ENCODE assay signal across 9 mouse cellular contexts in the genomic region with DNA sequence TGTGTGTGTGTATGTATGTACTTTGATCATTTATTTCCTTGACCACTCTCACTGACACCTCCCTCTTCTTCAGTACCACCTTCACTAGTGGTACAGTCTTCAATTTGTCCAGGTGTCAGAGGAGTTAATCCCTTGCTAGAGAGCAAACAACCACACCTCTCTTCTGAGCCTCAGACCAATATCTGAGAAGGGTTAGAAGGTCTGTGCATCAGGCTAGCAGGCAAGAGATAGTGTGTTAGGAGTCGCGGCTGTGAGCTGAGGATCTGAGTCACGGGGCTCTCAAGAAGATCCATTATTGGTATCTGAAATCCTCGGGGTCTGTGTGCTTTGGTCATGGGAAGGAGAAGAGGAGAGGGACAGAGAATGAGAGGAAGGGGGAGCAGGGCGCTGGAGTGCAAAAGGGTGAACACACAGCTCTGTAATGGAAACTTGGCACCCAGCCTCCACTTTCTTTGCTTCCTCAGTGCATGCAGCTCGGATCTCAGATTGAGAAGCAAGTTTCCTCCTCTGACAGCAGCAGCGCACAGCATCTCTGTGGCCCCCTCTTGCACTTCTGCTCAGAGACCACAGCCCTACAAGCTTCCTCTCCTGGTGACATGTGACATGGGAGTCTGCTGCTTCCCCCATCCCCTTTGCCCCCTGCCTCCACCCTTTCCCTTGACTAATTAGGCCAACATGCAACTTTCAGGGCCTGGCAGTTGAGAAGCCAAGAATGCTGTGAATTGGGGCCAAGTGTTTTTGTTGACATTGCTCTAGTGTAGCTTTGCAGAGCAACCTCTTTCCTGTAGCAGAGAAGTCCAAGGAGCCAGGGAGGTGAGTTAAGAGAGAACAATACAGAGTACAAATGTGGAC.
DNase-seq lines count a peak whose midpoint lies in the region; ATAC-seq lines count a peak whose summit lies in the region.
"Had no signal": no experiment of that assay in that cellular context is flagged by ENCODE, and none has a peak within 500 bp of the region (broad histone marks: within the 10 kb centered on the region; RNA-seq: fewer than 3 reads in every experiment).

No protein-coding gene starts in this region.

- no peak overlapping the region for H3K4me2 ChIP-seq in embryonic facial prominence, embryonic 14.5 days (ENCODE audit: low read depth, low read length)
- peak overlapping the region; percentile 47 for H3K4me2 ChIP-seq in heart, embryonic 14.5 days (ENCODE audit: low read length)
- H3K4me2 ChIP-seq in liver, embryonic 15.5 days, result peak overlapping the region; percentile 27
- H3K4me2 ChIP-seq: embryonic facial prominence, embryonic 12.5 days had no signal

- no peak overlapping the region for H3K9ac ChIP-seq in embryonic facial prominence, embryonic 14.5 days (ENCODE audit: low read depth, low read length)
- H3K9ac ChIP-seq in heart, embryonic 14.5 days (ENCODE audit: low read length), result peak overlapping the region; percentile 25; the same call in 1 of the 2 replicates
- H3K9ac ChIP-seq in liver, embryonic 15.5 days, result no peak overlapping the region
- H3K9ac ChIP-seq: embryonic facial prominence, embryonic 12.5 days had no signal

- H3K9me3 ChIP-seq in embryonic facial prominence, embryonic 14.5 days (ENCODE audit: control insufficient read depth, low read length), result no peaks in the 10 kb centered on the region
- H3K9me3 ChIP-seq in heart, embryonic 14.5 days (ENCODE audit: control insufficient read depth, low read length), result no peaks in the 10 kb centered on the region
- no peaks in the 10 kb centered on the region for H3K9me3 ChIP-seq in liver, embryonic 15.5 days (replicated peaks)
- H3K9me3 ChIP-seq: embryonic facial prominence, embryonic 12.5 days had no signal

- DNase-seq in adrenal gland, adult 2 months, result peak; percentile 53
- no peak for DNase-seq in adrenal gland, adult 18-20 months (ENCODE audit: low spot score in 2 of 2)
- peak; percentile 20 for DNase-seq in 3T3-L1 (ENCODE audit: low read depth, low spot score)
- peak; percentile 88 for DNase-seq in embryonic facial prominence, embryonic 14.5 days (ENCODE audit: low spot score)
- peak; percentile 83 for DNase-seq in kidney, postnatal 14 days
- DNase-seq in skeletal muscle tissue, adult 2 months (ENCODE audit: low read depth, low spot score), result peak; percentile 54

- H3K36me3 ChIP-seq in embryonic facial prominence, embryonic 14.5 days (ENCODE audit: control insufficient read depth, insufficient read depth, low read length), result no peaks in the 10 kb centered on the region
- H3K36me3 ChIP-seq in heart, embryonic 14.5 days (ENCODE audit: control insufficient read depth, insufficient read depth, low read length), result no peaks in the 10 kb centered on the region
- H3K36me3 ChIP-seq in liver, embryonic 15.5 days (replicated peaks), result no peaks in the 10 kb centered on the region
- H3K36me3 ChIP-seq: embryonic facial prominence, embryonic 12.5 days had no signal

- WGBS in embryonic facial prominence, embryonic 14.5 days, result 42% methylated on average over 7 of the region's 7 CpGs
- WGBS in heart, embryonic 14.5 days, result 8% methylated on average over 7 of the region's 7 CpGs
- WGBS in liver, embryonic 15.5 days (ENCODE audit: insufficient replicate concordance), result 4% methylated on average over 7 of the region's 7 CpGs

- no peaks in the 10 kb centered on the region for H3K27me3 ChIP-seq in embryonic facial prominence, embryonic 14.5 days (replicated peaks; ENCODE audit: control insufficient read depth, insufficient read depth, low read length)
- H3K27me3 ChIP-seq in heart, embryonic 14.5 days (ENCODE audit: control insufficient read depth, insufficient read depth, low read length), result no peaks in the 10 kb centered on the region
- H3K27me3 ChIP-seq in liver, embryonic 15.5 days, result no peaks in the 10 kb centered on the region
- H3K27me3 ChIP-seq: embryonic facial prominence, embryonic 12.5 days had no signal

- H3K4me1 ChIP-seq in embryonic facial prominence, embryonic 14.5 days (ENCODE audit: control insufficient read depth, insufficient read depth, low read length), result peaks cover 9% of the 10 kb centered on the region
- H3K4me1 ChIP-seq in heart, embryonic 14.5 days (ENCODE audit: control insufficient read depth in 2 of 2, insufficient read depth in 2 of 2, low read length in 2 of 2), result peaks cover 20 to 27% of the 10 kb centered on the region in 2 experiments
- H3K4me1 ChIP-seq in liver, embryonic 15.5 days (replicated peaks), result peaks cover 13% of the 10 kb centered on the region; the same call in 1 of the 2 replicates

- peak overlapping the region; percentile 46 for H3K27ac ChIP-seq in embryonic facial prominence, embryonic 14.5 days (replicated peaks; ENCODE audit: low read depth, low read length)
- H3K27ac ChIP-seq in heart, embryonic 14.5 days (replicated peaks in 1 of 2; ENCODE audit: control insufficient read depth in 1 of 2, insufficient read depth in 1 of 2, low read depth in 2 of 2, low read length in 2 of 2), result peak overlapping the region; percentile 58 to 81
- peak overlapping the region; percentile 59 for H3K27ac ChIP-seq in liver, embryonic 15.5 days (replicated peaks)
- H3K27ac ChIP-seq: embryonic facial prominence, embryonic 12.5 days had no signal

- ATAC-seq in embryonic facial prominence, embryonic 14.5 days (ENCODE audit: low read depth), result peak; percentile 60; the same call in 1 of the 2 replicates
- peak; percentile 73 for ATAC-seq in heart, embryonic 14.5 days (ENCODE audit: insufficient number of reproducible peaks, insufficient read depth, low FRiP score, low read depth)
- peak; percentile 20; the same call in 1 of the 2 replicates for ATAC-seq in liver, embryonic 15.5 days (ENCODE audit: insufficient read depth)

- H3K4me3 ChIP-seq in embryonic facial prominence, embryonic 14.5 days (ENCODE audit: low read depth, low read length), result no peak overlapping the region
- no peak overlapping the region for H3K4me3 ChIP-seq in heart, embryonic 14.5 days (ENCODE audit: control insufficient read depth in 1 of 2, insufficient read depth in 1 of 2, low read depth in 1 of 2, low read length in 2 of 2)
- H3K4me3 ChIP-seq in liver, embryonic 15.5 days (replicated peaks), result no peak overlapping the region
- H3K4me3 ChIP-seq: embryonic facial prominence, embryonic 12.5 days had no signal

Comparison
In these comparisons a context has a peak if more than half of its experiments do, and no peak if none do; other contexts are left out.
1. DNase-seq: peak in adrenal gland, adult 2 months (single experiment), 3T3-L1 (single experiment), embryonic facial prominence, embryonic 14.5 days (single experiment), kidney, postnatal 14 days (single experiment) and skeletal muscle tissue, adult 2 months (single experiment); none in adrenal gland, adult 18-20 months (0 of 2).
2. ATAC-seq: peak in every context shown above with its lines; median percentile 73 in heart, embryonic 14.5 days; 60 in embryonic facial prominence, embryonic 14.5 days; 20 in liver, embryonic 15.5 days.
3. Peak in every context shown above with its lines, with median percentiles within 50 percentile points of each other: H3K27ac ChIP-seq.